Mouse (Mus musculus): ENCODE results near the gene Ppp1r9a. TPM values are rescaled to one million over a fixed set of nuclear protein-coding genes. Genes with fewer than 3 reads are reported as not detected.

Ppp1r9a gene
- polyA plus RNA-seq, 1 experiment from 2014 or later, result 12.0 TPM

- no peaks in the 10 kb centered on the region; the same call in 1 of the 2 replicates for H3K4me1 ChIP-seq (replicated peaks)
- no peak for ATAC-seq
- no peaks in the 10 kb centered on the region for H3K27me3 ChIP-seq (replicated peaks)
- H3K4me3 ChIP-seq (replicated peaks), result no peak overlapping the region
- no peak overlapping the region for H3K9ac ChIP-seq
- WGBS, result 93% methylated on average over 9 of the region's 9 CpGs
- no peaks in the 10 kb centered on the region for H3K9me3 ChIP-seq
- H3K4me2 ChIP-seq (replicated peaks), result no peak overlapping the region
- no peaks in the 10 kb centered on the region for H3K36me3 ChIP-seq
- no peak overlapping the region for H3K27ac ChIP-seq
These were observed 89.6 kb downstream of the Ppp1r9a start for GRCm38 (mm10) chr6:4992308-4992707.

- no peak overlapping the region for H3K9ac ChIP-seq
- H3K9me3 ChIP-seq, result no peaks in the 10 kb centered on the region
- H3K4me2 ChIP-seq (replicated peaks), result 0 out of 2 replicates have a peak overlapping the region, but pooled peaks have one; percentile 26
- no peaks in the 10 kb centered on the region for H3K27me3 ChIP-seq (replicated peaks)
- WGBS, result 54% methylated on average over 15 of the region's 15 CpGs
- peak; percentile 50; the same call in 1 of the 2 replicates for ATAC-seq
- H3K4me1 ChIP-seq (replicated peaks), result no peaks in the 10 kb centered on the region; the same call in 1 of the 2 replicates
- no peaks in the 10 kb centered on the region for H3K36me3 ChIP-seq
- H3K27ac ChIP-seq, result peak overlapping the region; percentile 39
- H3K4me3 ChIP-seq (replicated peaks), result no peak overlapping the region
These were observed 91.0 kb downstream of the Ppp1r9a start for GRCm38 (mm10) chr6:4993600-4994160.

GRCm38 (mm10) chr6:4994161-4994919, 91.6 kb downstream of the Ppp1r9a start:
- no peaks in the 10 kb centered on the region for H3K36me3 ChIP-seq
- H3K9me3 ChIP-seq, result no peaks in the 10 kb centered on the region
- H3K4me2 ChIP-seq (replicated peaks), result 0 out of 2 replicates have a peak overlapping the region, but pooled peaks have one; percentile 26
- no peaks in the 10 kb centered on the region for H3K27me3 ChIP-seq (replicated peaks)
- WGBS, result 36% methylated on average over 14 of the region's 14 CpGs
- H3K27ac ChIP-seq, result peak overlapping the region; percentile 39
- no peak overlapping the region for H3K9ac ChIP-seq
- no peaks in the 10 kb centered on the region; the same call in 1 of the 2 replicates for H3K4me1 ChIP-seq (replicated peaks)
- no peak overlapping the region for H3K4me3 ChIP-seq (replicated peaks)
- ATAC-seq, result peak; percentile 80

- no peak overlapping the region for H3K27ac ChIP-seq
- H3K9ac ChIP-seq, result no peak overlapping the region
- ATAC-seq, result no peak
- H3K4me2 ChIP-seq (replicated peaks), result no peak overlapping the region
- H3K4me3 ChIP-seq (replicated peaks), result no peak overlapping the region
- H3K27me3 ChIP-seq (replicated peaks), result no peaks in the 10 kb centered on the region
- H3K36me3 ChIP-seq, result no peaks in the 10 kb centered on the region
- WGBS, result 94% methylated on average over 6 of the region's 6 CpGs
- no peaks in the 10 kb centered on the region; the same call in 1 of the 2 replicates for H3K4me1 ChIP-seq (replicated peaks)
- no peaks in the 10 kb centered on the region for H3K9me3 ChIP-seq
These were observed 94.9 kb downstream of the Ppp1r9a start for GRCm38 (mm10) chr6:4997599-4997998.

- Histone ChIP-seq H3K27ac (no peak overlapping the region), H3K4me2 (replicated peaks) (no peak overlapping the region), H3K4me1 (replicated peaks) (no peaks in the 10 kb centered on the region; the same call in 1 of the 2 replicates), H3K9ac (no peak overlapping the region), H3K36me3 (no peaks in the 10 kb centered on the region), H3K9me3 (no peaks in the 10 kb centered on the region), H3K4me3 (replicated peaks) (no peak overlapping the region), H3K27me3 (replicated peaks) (no peaks in the 10 kb centered on the region)
- 59% methylated on average over 4 of the region's 4 CpGs for WGBS
- no peak for ATAC-seq
These were observed 96.2 kb downstream of the Ppp1r9a start for GRCm38 (mm10) chr6:4998929-4999328.

- 80% methylated on average over 8 of the region's 8 CpGs for WGBS
- H3K4me1 ChIP-seq (replicated peaks), result peaks cover 5% of the 10 kb centered on the region
- H3K9ac ChIP-seq, result no peak overlapping the region
- no peaks in the 10 kb centered on the region for H3K9me3 ChIP-seq
- H3K27ac ChIP-seq, result no peak overlapping the region
- ATAC-seq, result no peak
- H3K4me2 ChIP-seq (replicated peaks), result no peak overlapping the region
- H3K36me3 ChIP-seq, result no peaks in the 10 kb centered on the region
- H3K4me3 ChIP-seq (replicated peaks), result no peak overlapping the region
- no peaks in the 10 kb centered on the region for H3K27me3 ChIP-seq (replicated peaks)
These were observed 98.1 kb downstream of the Ppp1r9a start for GRCm38 (mm10) chr6:5000788-5001187.

GRCm38 (mm10) chr6:5005491-5006275, 103.0 kb downstream of the Ppp1r9a start:
- 34% methylated on average over 22 of the region's 22 CpGs for WGBS
- Histone ChIP-seq H3K4me2 (replicated peaks) (no peak overlapping the region), H3K4me3 (replicated peaks) (no peak overlapping the region), H3K4me1 (replicated peaks) (peaks cover 12% of the 10 kb centered on the region; the same call in 1 of the 2 replicates), H3K9ac (no peak overlapping the region), H3K27me3 (replicated peaks) (no peaks in the 10 kb centered on the region), H3K9me3 (no peaks in the 10 kb centered on the region), H3K27ac (peak overlapping the region; percentile 77), H3K36me3 (no peaks in the 10 kb centered on the region)
- ATAC-seq, result peak; percentile 87

- H3K27ac ChIP-seq, result no peak overlapping the region
- no peaks in the 10 kb centered on the region for H3K9me3 ChIP-seq
These were observed 103.7 kb downstream of the Ppp1r9a start for GRCm38 (mm10) chr6:5006283-5006946.

GRCm38 (mm10) chr6:5008166-5008565, 105.4 kb downstream of the Ppp1r9a start:
- no peak overlapping the region for H3K27ac ChIP-seq
- H3K4me2 ChIP-seq (replicated peaks), result no peak overlapping the region
- 57% methylated on average over 2 of the region's 2 CpGs for WGBS
- peaks cover 12% of the 10 kb centered on the region; the same call in 1 of the 2 replicates for H3K4me1 ChIP-seq (replicated peaks)
- H3K4me3 ChIP-seq (replicated peaks), result no peak overlapping the region
- H3K9me3 ChIP-seq, result no peaks in the 10 kb centered on the region
- no peak for ATAC-seq
- no peak overlapping the region for H3K9ac ChIP-seq
- H3K36me3 ChIP-seq, result no peaks in the 10 kb centered on the region
- no peaks in the 10 kb centered on the region for H3K27me3 ChIP-seq (replicated peaks)

More at GRCm38 (mm10) chr6:5006283-5006946, 103.7 kb downstream of the Ppp1r9a start:
- no peak overlapping the region for H3K4me3 ChIP-seq (replicated peaks)
- no peaks in the 10 kb centered on the region for H3K27me3 ChIP-seq (replicated peaks)
- 87% methylated on average over 6 of the region's 6 CpGs for WGBS
- peaks cover 12% of the 10 kb centered on the region; the same call in 1 of the 2 replicates for H3K4me1 ChIP-seq (replicated peaks)
- no peaks in the 10 kb centered on the region for H3K36me3 ChIP-seq
- no peak overlapping the region for H3K4me2 ChIP-seq (replicated peaks)
- no peak overlapping the region for H3K9ac ChIP-seq
- no peak for ATAC-seq

- WGBS, result 47% methylated on average over 15 of the region's 15 CpGs
- Histone ChIP-seq H3K9me3 (no peaks in the 10 kb centered on the region), H3K27ac (no peak overlapping the region), H3K9ac (no peak overlapping the region), H3K27me3 (replicated peaks) (no peaks in the 10 kb centered on the region), H3K4me3 (replicated peaks) (no peak overlapping the region), H3K4me1 (replicated peaks) (peaks cover 12% of the 10 kb centered on the region; the same call in 1 of the 2 replicates), H3K4me2 (replicated peaks) (peak overlapping the region; percentile 20; the same call in 1 of the 2 replicates), H3K36me3 (no peaks in the 10 kb centered on the region)
- no peak for ATAC-seq
These were observed 105.9 kb downstream of the Ppp1r9a start for GRCm38 (mm10) chr6:5008603-5009002.

- Histone ChIP-seq H3K4me3 (replicated peaks) (no peak overlapping the region), H3K4me2 (replicated peaks) (no peak overlapping the region), H3K27me3 (replicated peaks) (no peaks in the 10 kb centered on the region), H3K9me3 (no peaks in the 10 kb centered on the region), H3K27ac (no peak overlapping the region), H3K36me3 (no peaks in the 10 kb centered on the region), H3K9ac (no peak overlapping the region), H3K4me1 (replicated peaks) (0 out of 2 replicates have a peak, but pooled peaks cover 8% of the 10 kb centered on the region)
- no peak for ATAC-seq
- 49% methylated on average over 11 of the region's 11 CpGs for WGBS
These were observed 108.1 kb downstream of the Ppp1r9a start for GRCm38 (mm10) chr6:5010553-5011416.

Data from intestine, embryonic 15.5 days (tissue).